Mouse (Mus musculus) forebrain, embryonic 13.5 days (tissue): Measurements from ENCODE around the gene S100a3. TPM values are rescaled to one million over a fixed set of nuclear protein-coding genes. Genes with fewer than 3 reads are reported as not detected.

Experiments used
- ATAC-seq: fragments of 200-750 bp; cut with Nextera tagmentation; 2 replicates; pipeline ENCODE4 v1.8.0; 2017
- H3K27ac ChIP-seq: fragments of 300-500 bp; sonication (generic); 2 replicates; pipeline ENCODE4 v1.5.1; 2015; ENCODE audit warnings: inconsistent platforms, mild to moderate bottlenecking, moderate library complexity
- H3K27me3 ChIP-seq: fragments of 300-500 bp; sonication (generic); 2 replicates; pipeline ENCODE4 v1.6.1; 2015; ENCODE audit warnings: mild to moderate bottlenecking, inconsistent platforms
- H3K36me3 ChIP-seq: fragments of 300-500 bp; sonication (generic); 2 replicates; pipeline ENCODE4 v1.6.1; 2015; ENCODE audit warnings: mild to moderate bottlenecking, inconsistent platforms; ENCODE audit not compliant: poor library complexity, severe bottlenecking
- H3K4me1 ChIP-seq: fragments of 300-500 bp; sonication (generic); 2 replicates; pipeline ENCODE4 v1.6.1; 2015; ENCODE audit warnings: inconsistent platforms
- H3K4me2 ChIP-seq: fragments of 300-500 bp; sonication (generic); 2 replicates; pipeline ENCODE4 v1.6.1; 2015; ENCODE audit warnings: inconsistent platforms, mild to moderate bottlenecking, moderate library complexity
- H3K4me3 ChIP-seq: fragments of 300-500 bp; sonication (generic); 2 replicates; pipeline ENCODE4 v1.5.1; 2015; ENCODE audit warnings: mild to moderate bottlenecking, inconsistent platforms
- H3K9ac ChIP-seq: fragments of 300-500 bp; sonication (generic); 2 replicates; pipeline ENCODE4 v1.6.1; 2015; ENCODE audit warnings: mild to moderate bottlenecking, inconsistent platforms
- H3K9me3 ChIP-seq: fragments of 300-500 bp; sonication (generic); replicated peaks from 2 replicates; pipeline ENCODE4 v1.6.1; 2016; ENCODE audit warnings: inconsistent platforms
- WGBS: fragments of 180-500 bp; shearing (Covaris S2); methylation state at CpG from one replicate; pipeline ENCODE4 v1.1.7; 2015; 5-methylcytosine and 5-hydroxymethylcytosine counted together
- polyA plus RNA-seq: library from polyadenylated mRNA; unstranded; fragments of >200 nt; fragmentation: Nextera tagmentation; extraction: Ambion mirVana; gene quantifications from 2 replicates; pipeline ENCODE4 v1.2.1, GENCODE M21; 2015

Gene S100a3
- polyA plus RNA-seq, 1 experiment from 2014 or later = not detected

DNA sequence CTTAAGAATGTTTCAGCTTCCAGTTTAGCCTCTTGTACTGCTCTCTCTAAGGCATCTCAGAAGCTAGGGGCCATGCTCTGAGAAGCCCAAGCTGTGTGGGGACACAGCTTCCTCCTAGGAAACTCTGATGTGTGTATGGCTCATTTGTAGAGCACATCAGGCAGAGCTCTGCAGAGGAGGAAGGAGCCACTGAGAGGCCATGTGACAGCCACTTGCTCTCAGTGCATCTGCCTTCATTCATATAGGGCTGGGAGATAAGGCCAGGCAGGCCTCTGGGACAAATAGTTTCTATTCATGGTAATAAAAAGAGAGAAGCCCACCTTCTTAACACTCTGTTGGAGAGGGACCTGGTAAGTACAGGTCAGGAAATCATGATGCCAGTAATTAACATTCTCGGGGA, 34.1 kb downstream of the S100a3 start:
- no peak overlapping the region for H3K4me2 ChIP-seq
- H3K9ac ChIP-seq = no peak overlapping the region
- no peaks in the 10 kb centered on the region for H3K36me3 ChIP-seq
- H3K4me1 ChIP-seq = no peaks in the 10 kb centered on the region
- H3K9me3 ChIP-seq = 0 out of 2 replicates have a peak, but pooled peaks cover 4% of the 10 kb centered on the region
- no peak overlapping the region for H3K27ac ChIP-seq
- ATAC-seq = no peak
- no peak overlapping the region for H3K4me3 ChIP-seq
- H3K27me3 ChIP-seq = no peaks in the 10 kb centered on the region
- 93% methylated on average over 1 of the region's 1 CpGs for WGBS

DNA sequence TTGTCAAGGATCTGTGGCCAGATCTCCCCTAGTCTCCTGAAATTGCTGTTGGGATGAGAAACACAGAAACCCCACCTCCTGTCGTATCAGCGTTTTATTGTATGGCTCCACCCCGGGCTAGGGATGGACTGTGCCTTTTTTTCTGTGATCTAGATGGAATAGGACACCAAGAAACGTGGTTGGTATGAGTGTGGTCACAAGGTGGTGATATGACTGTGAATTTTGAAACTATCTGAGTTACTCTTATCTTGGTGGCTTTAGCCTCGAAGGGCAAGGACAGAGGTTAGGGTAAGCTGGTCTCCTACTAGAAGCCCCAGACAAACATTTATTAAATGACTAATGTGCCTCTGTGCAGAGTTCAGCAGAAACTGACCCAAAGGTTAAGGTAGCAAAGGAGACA, 35.2 kb downstream of the S100a3 start:
- Histone ChIP-seq H3K4me3 (no peak overlapping the region), H3K27me3 (no peaks in the 10 kb centered on the region), H3K27ac (no peak overlapping the region), H3K4me1 (no peaks in the 10 kb centered on the region), H3K9ac (no peak overlapping the region), H3K4me2 (no peak overlapping the region), H3K9me3 (0 out of 2 replicates have a peak, but pooled peaks cover 4% of the 10 kb centered on the region), H3K36me3 (no peaks in the 10 kb centered on the region)
- ATAC-seq = no peak
- 82% methylated on average over 5 of the region's 5 CpGs for WGBS

DNA sequence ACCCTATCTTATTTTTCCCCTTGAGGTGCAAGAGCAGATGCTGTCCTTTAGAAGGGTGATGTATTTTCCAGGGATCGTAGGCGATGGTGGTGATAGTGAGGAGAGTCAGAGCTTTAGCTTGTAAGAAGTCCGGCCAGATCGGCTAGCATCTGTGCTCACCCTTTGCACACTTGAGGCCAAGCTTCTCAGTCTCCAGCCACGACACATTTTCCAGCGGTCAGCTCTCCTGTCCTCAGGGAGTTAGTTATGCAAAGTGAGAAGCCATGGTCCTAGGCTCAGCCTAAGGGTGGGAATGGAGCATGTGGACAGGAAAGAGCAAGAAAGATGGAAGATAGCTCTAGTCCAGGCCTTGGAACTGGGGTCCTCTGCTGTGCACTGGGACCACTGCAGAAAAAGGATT, 36.4 kb downstream of the S100a3 start:
- 87% methylated on average over 6 of the region's 6 CpGs for WGBS
- no peaks in the 10 kb centered on the region for H3K36me3 ChIP-seq
- no peak for ATAC-seq
- H3K9ac ChIP-seq = no peak overlapping the region
- H3K4me3 ChIP-seq = no peak overlapping the region
- H3K4me2 ChIP-seq = no peak overlapping the region
- H3K27me3 ChIP-seq = no peaks in the 10 kb centered on the region; the same call in 1 of the 2 replicates
- 0 out of 2 replicates have a peak, but pooled peaks cover 4% of the 10 kb centered on the region for H3K9me3 ChIP-seq
- H3K4me1 ChIP-seq = no peaks in the 10 kb centered on the region
- no peak overlapping the region for H3K27ac ChIP-seq

DNA sequence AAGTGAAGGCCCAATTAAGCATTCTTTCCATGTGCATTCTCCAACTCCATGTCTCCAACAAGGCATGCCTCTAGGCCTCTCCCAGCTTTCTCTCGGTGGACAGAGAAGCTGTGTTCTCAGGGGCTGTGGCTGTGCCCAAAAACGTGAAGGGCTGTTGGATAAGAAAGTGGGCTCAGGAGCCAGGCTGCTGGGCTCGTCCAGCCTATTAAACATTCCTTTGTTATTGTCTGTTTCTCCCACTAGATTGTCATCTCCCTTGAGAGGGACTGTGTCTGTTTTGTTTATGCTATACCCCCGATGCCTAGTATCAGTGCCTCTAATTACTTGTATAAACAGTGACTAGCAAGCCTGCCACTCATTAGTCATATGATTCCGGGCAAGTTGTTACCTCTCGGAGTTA, 37.4 kb downstream of the S100a3 start:
- Histone ChIP-seq H3K4me3 (no peak overlapping the region), H3K36me3 (no peaks in the 10 kb centered on the region), H3K4me2 (no peak overlapping the region), H3K9ac (no peak overlapping the region), H3K27me3 (no peaks in the 10 kb centered on the region; the same call in 1 of the 2 replicates), H3K27ac (no peak overlapping the region), H3K9me3 (0 out of 2 replicates have a peak, but pooled peaks cover 4% of the 10 kb centered on the region), H3K4me1 (no peaks in the 10 kb centered on the region)
- WGBS = 59% methylated on average over 6 of the region's 6 CpGs
- ATAC-seq = no peak

DNA sequence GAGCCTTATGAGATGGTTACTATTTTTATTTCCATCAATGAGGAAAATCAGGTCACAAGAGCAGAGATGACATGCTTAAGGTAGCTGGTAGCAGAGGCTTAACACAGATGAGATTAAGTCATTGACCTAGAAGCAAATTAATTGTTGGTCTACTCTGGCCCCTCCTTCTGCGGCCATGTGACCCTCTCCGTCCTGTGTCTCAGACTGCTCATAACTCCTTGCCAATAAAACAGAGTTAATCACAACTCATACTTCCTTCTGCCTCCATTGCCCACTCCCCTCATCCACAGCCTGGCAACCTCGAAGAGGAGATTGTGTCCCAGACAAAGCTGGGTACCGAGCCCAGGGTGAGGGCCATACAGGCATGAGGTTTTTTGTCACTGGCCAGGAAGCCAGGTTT, 37.8 kb downstream of the S100a3 start:
- H3K27me3 ChIP-seq = no peaks in the 10 kb centered on the region; the same call in 1 of the 2 replicates
- no peak overlapping the region for H3K4me2 ChIP-seq
- H3K9ac ChIP-seq = no peak overlapping the region
- H3K4me1 ChIP-seq = no peaks in the 10 kb centered on the region
- ATAC-seq = no peak
- H3K9me3 ChIP-seq = 0 out of 2 replicates have a peak, but pooled peaks cover 4% of the 10 kb centered on the region
- no peaks in the 10 kb centered on the region for H3K36me3 ChIP-seq
- 81% methylated on average over 4 of the region's 4 CpGs for WGBS
- no peak overlapping the region for H3K4me3 ChIP-seq
- no peak overlapping the region for H3K27ac ChIP-seq

DNA sequence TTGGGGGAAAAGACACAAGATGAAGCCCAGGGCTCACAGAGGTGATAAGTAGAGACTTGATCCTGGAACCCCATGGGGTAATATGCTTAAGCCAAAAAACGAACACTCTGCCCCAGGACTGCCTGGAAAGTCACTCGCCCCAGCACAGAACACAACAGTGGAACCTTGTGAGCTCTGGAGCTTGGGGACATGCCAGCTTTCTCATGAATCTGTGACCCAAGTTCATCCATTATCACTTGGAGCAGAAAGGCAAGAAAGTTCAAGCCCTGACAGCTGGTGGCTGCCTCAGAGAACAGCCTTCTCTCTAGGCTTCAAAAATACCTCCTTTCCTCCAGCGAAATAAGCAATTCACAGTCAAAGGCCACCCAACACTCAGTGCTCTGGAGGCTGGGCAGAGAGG, 39.0 kb downstream of the S100a3 start:
- WGBS = 84% methylated on average over 3 of the region's 3 CpGs
- H3K4me3 ChIP-seq = no peak overlapping the region
- no peaks in the 10 kb centered on the region; the same call in 1 of the 2 replicates for H3K27me3 ChIP-seq
- no peak overlapping the region for H3K4me2 ChIP-seq
- ATAC-seq = no peak
- H3K36me3 ChIP-seq = no peaks in the 10 kb centered on the region
- peaks cover 4% of the 10 kb centered on the region for H3K4me1 ChIP-seq
- H3K9me3 ChIP-seq = no peaks in the 10 kb centered on the region
- H3K27ac ChIP-seq = no peak overlapping the region
- H3K9ac ChIP-seq = no peak overlapping the region

DNA sequence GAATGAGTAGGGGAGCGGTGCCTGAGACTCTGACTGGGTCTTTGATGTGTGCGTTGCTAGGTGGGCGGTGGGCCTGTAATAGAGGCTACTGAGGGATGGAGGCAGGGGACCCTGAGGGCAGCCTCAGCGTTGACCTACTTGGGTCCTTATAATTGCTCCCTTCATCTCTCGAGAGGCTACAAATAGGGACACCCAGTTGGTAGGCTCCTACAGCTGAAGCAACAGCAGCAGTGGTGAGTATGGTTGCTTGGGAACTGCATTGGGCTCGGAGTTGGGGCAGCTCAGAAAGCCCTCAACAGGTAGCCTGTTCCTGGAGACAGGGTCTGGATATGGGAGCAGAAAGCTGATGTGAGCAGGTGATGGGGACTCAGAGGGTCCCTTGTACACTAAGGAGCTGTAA, 39.7 kb downstream of the S100a3 start:
- Histone ChIP-seq H3K9ac (no peak overlapping the region), H3K36me3 (no peaks in the 10 kb centered on the region), H3K9me3 (no peaks in the 10 kb centered on the region), H3K4me1 (peaks cover 11% of the 10 kb centered on the region), H3K27me3 (no peaks in the 10 kb centered on the region; the same call in 1 of the 2 replicates), H3K4me3 (no peak overlapping the region), H3K4me2 (no peak overlapping the region), H3K27ac (no peak overlapping the region)
- 81% methylated on average over 6 of the region's 6 CpGs for WGBS
- ATAC-seq = no peak

DNA sequence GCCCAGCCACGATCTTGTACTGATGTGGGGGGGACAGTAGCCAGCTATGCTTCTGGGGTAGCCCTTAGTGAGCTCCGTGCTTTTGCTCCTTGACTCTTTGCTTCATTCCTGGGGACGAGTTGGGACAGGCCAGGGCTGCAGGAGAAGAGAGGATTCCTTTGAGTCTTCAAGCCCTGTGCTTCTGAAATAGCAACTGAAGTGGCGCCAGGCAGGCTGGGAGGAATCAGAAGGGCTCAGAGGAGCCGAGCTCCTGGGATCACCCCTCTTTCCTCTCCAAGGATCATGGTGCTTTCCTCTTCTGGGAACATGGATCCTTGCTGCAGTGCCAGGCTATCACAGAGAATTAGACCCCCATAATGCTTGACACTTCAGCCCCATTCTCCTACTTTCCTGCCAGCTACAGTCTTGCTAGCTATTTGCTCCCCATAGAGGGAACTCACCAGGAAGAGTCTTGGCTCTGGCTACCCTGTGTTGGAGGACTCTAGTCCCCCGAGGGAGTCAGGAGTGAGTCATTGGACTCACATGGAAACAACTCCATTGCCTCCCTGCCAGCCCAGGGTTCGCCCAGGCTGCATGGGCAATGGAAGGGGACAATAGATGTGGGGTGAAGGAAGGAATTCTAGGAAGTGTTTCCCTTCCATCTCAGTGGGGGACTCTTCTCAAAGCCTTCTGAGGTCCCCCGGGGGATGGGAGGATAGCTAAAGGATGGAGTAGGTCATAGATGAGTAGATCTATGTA, 40.2 kb downstream of the S100a3 start:
- H3K9ac ChIP-seq = no peak overlapping the region
- H3K9me3 ChIP-seq = no peaks in the 10 kb centered on the region
- WGBS = 80% methylated on average over 8 of the region's 8 CpGs
- no peaks in the 10 kb centered on the region; the same call in 1 of the 2 replicates for H3K27me3 ChIP-seq
- H3K4me2 ChIP-seq = no peak overlapping the region
- H3K4me1 ChIP-seq = peaks cover 12% of the 10 kb centered on the region
- ATAC-seq = no peak
- no peaks in the 10 kb centered on the region for H3K36me3 ChIP-seq
- no peak overlapping the region for H3K27ac ChIP-seq
- H3K4me3 ChIP-seq = no peak overlapping the region

DNA sequence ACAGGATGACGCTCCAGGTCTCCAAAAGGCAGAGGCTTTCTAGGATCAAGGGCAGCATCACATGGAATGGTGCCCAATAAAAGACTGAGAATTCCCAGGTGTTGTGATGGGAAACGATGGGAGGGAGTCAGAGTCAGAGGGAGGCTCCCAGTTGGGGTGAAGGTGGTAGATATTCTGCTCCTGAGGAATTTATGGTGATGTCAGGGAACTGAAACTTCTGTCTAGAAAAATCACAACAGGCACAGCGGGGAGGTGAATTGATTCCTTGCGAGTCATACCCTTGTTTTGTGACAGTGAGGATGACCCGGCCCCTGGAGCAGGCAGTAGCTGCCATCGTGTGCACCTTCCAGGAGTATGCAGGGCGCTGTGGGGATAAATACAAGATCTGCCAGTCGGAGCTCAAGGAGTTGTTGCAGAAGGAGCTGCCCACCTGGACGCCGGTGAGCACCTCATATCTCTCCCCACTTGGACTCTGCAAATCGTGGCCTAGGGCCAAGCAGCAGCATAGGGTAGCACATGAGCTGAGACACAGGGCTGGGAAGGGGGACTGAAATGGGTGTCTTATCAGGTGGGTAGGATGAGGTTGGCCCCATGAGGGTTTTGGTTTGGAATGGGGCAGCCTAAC, 41.2 kb downstream of the S100a3 start, which contains the start of gene Gm42674:
Gm42674 (plus strand) TSS at position 419 of the 625 bp plus-strand sequence.
- Histone ChIP-seq H3K9me3 (no peaks in the 10 kb centered on the region), H3K36me3 (no peaks in the 10 kb centered on the region), H3K27me3 (no peaks in the 10 kb centered on the region; the same call in 1 of the 2 replicates), H3K27ac (no peak within 1 kb of the TSS), H3K9ac (no peak within 1 kb of the TSS), H3K4me3 (no peak within 1 kb of the TSS), H3K4me1 (peaks cover 12% of the 10 kb centered on the region), H3K4me2 (no peak within 1 kb of the TSS)
- ATAC-seq = no peak
- WGBS = 81% methylated on average over 11 of the region's 11 CpGs

DNA sequence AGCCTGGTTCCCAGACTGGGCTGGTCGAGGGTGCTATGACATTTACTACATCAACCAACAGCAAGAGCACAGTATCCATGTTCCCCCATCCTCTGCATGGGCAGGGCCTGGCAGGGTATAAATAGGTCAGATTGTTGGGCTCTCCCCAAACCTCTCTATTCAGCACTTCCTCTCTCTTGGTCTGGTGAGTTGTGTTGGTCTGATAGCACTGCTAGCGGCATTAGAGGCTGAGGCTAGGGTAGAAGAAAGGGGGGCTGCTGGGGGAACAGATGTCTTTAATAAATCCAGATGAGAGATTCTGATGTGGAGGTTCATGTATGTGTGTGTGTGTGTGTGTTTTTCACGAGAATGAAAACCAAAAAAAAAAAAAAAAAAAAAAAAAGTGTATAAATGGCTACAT, 43.2 kb downstream of the S100a3 start, which contains the start of gene S100a4:
S100a4 (plus strand) TSS at position 149 of the 400 bp plus-strand sequence.
- peak; percentile 5; the same call in 1 of the 2 replicates for ATAC-seq
- Histone ChIP-seq H3K9me3 (no peaks in the 10 kb centered on the region), H3K27me3 (no peaks in the 10 kb centered on the region; the same call in 1 of the 2 replicates), H3K4me3 (no peak within 1 kb of the TSS), H3K4me2 (no peak within 1 kb of the TSS), H3K27ac (peak within 1 kb of the TSS; percentile 51), H3K4me1 (peaks cover 12% of the 10 kb centered on the region), H3K36me3 (no peaks in the 10 kb centered on the region), H3K9ac (no peak within 1 kb of the TSS)
- 71% methylated on average over 3 of the region's 3 CpGs for WGBS

DNA sequence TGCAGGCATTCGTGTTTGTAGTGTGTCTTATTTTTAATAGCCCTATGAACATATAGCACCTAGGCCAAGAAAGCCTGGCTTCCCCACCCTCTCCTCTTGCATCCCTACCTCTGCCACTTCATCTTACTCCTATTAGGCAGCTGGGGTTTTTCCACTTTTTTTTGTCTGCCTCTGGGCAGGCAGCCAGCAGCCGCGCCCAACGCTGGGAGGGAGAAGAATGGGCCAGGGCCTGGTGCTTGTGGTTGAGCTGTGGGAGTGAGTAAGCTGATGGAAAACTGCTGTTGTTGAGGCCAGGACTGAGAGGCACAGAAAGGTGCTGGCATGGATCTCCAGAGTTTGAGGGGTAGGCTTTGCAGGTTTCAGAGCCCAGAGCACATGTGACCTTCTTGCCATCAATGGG, 44.0 kb downstream of the S100a3 start:
- peak; percentile 80 for ATAC-seq
- H3K36me3 ChIP-seq = no peaks in the 10 kb centered on the region
- H3K4me3 ChIP-seq = no peak overlapping the region
- peaks cover 12% of the 10 kb centered on the region for H3K4me1 ChIP-seq
- H3K27ac ChIP-seq = peak overlapping the region; percentile 51
- no peaks in the 10 kb centered on the region; the same call in 1 of the 2 replicates for H3K27me3 ChIP-seq
- 15% methylated on average over 4 of the region's 4 CpGs for WGBS
- no peaks in the 10 kb centered on the region for H3K9me3 ChIP-seq
- no peak overlapping the region for H3K4me2 ChIP-seq
- no peak overlapping the region for H3K9ac ChIP-seq

DNA sequence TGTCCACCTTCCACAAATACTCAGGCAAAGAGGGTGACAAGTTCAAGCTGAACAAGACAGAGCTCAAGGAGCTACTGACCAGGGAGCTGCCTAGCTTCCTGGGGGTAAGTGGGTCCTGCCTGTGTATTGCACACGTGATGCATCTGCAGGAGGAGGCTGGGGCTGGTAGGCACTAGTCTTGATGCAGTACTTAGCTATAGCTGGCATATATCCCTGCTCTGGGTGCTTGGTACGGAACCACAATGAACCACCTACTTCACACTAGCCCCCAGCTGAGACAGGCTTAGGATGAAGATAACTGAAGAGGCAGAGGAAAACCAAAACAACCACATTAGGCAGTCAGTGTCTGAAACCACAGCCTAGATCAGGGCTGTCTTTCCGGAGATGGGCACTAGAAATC, 44.7 kb downstream of the S100a3 start:
- ATAC-seq = no peak

More for the DNA sequence above, 44.7 kb downstream of the S100a3 start:
- H3K36me3 ChIP-seq = no peaks in the 10 kb centered on the region
- H3K4me3 ChIP-seq = no peak overlapping the region
- peaks cover 12% of the 10 kb centered on the region for H3K4me1 ChIP-seq
- no peaks in the 10 kb centered on the region for H3K9me3 ChIP-seq
- H3K27me3 ChIP-seq = no peaks in the 10 kb centered on the region; the same call in 1 of the 2 replicates
- no peak overlapping the region for H3K9ac ChIP-seq
- WGBS = 83% methylated on average over 3 of the region's 3 CpGs
- no peak overlapping the region for H3K4me2 ChIP-seq
- peak overlapping the region; percentile 49; the same call in 1 of the 2 replicates for H3K27ac ChIP-seq
